Mouse (Mus musculus): ENCODE data around the gene Col11a1. TPM values are rescaled to one million over a fixed set of nuclear protein-coding genes. Genes with fewer than 3 reads are reported as not detected.

Col11a1 gene
- total and polyA plus RNA-seq, 2 experiments: not detected

DNA sequence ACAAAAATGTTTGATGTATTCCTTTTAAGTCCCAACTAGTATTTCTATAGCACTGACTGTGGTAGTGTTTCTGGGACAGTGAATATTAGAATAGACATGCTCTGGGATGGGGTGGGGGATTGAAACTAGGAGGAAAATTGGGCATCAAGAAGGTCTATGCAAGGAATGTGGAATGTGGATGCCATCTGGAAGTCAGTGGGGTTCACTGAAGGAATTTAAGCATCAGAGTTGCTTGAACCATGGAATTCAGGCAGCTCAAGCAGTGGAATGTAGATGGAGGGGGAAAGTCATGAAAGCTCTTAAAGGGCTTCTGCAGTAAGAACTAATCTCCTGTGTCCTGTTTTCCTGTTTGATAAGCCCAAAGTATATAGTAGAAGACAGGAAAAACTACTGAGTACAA is 22.1 kb downstream of the Col11a1 start:
- H3K27ac ChIP-seq (replicated peaks; ENCODE audit: insufficient read depth, low read depth, low read length): no peak overlapping the region

DNA sequence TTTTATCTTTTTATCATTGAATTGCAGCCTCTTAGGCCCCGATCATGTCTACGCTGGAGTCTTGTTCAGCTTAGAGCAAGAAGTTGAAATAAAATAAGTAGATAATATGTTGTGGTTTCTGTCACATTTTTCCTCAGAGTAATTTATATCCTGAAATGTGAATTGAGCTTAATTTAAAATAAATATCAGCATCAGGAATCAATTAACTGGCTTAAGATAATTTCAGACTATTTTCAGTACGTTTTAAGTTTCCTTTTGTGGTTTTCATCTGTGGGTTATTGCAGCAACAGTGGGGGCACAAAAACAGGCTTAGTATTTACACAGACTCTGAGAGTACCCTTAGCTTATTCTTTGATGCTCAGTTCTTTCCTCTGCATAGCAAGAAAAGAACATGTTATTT is 23.2 kb downstream of the Col11a1 start:
- Histone ChIP-seq H3K36me3 (ENCODE audit: control insufficient read depth, insufficient read depth, low read length) (no peaks in the 10 kb centered on the region), H3K4me1 (ENCODE audit: control insufficient read depth, insufficient read depth, low read length) (no peaks in the 10 kb centered on the region), H3K9ac (ENCODE audit: low read depth, low read length) (no peak overlapping the region), H3K4me3 (ENCODE audit: insufficient read depth, low read depth, low read length) (no peak overlapping the region), H3K27ac (replicated peaks; ENCODE audit: insufficient read depth, low read depth, low read length) (no peak overlapping the region), H3K79me2 (ENCODE audit: control insufficient read depth, insufficient read depth, low read length) (no peaks in the 10 kb centered on the region), H3K27me3 (ENCODE audit: control insufficient read depth, insufficient read depth, low read length) (no peaks in the 10 kb centered on the region)
- WGBS: 76% methylated on average over 3 of the region's 3 CpGs
- TF ChIP-seq POLR2A (IDR thresholded peaks at IDR 0.05; ENCODE audit: extremely low read depth, insufficient read depth, low read length) (no peak), CTCF (IDR thresholded peaks at IDR 0.05; ENCODE audit: low read depth, low read length) (no peak)
- DNase-seq (ENCODE audit: extremely low read depth, low read depth, low spot score): no peak

More for the DNA sequence above, 22.1 kb downstream of the Col11a1 start:
- Histone ChIP-seq H3K9ac (ENCODE audit: low read depth, low read length) (no peak overlapping the region), H3K79me2 (ENCODE audit: control insufficient read depth, insufficient read depth, low read length) (no peaks in the 10 kb centered on the region), H3K27me3 (ENCODE audit: control insufficient read depth, insufficient read depth, low read length) (no peaks in the 10 kb centered on the region), H3K36me3 (ENCODE audit: control insufficient read depth, insufficient read depth, low read length) (no peaks in the 10 kb centered on the region), H3K4me1 (ENCODE audit: control insufficient read depth, insufficient read depth, low read length) (no peaks in the 10 kb centered on the region), H3K4me3 (ENCODE audit: insufficient read depth, low read depth, low read length) (no peak overlapping the region)
- DNase-seq (ENCODE audit: extremely low read depth, low read depth, low spot score): no peak
- TF ChIP-seq CTCF (IDR thresholded peaks at IDR 0.05; ENCODE audit: low read depth, low read length) (no peak), POLR2A (IDR thresholded peaks at IDR 0.05; ENCODE audit: extremely low read depth, insufficient read depth, low read length) (no peak)

DNA sequence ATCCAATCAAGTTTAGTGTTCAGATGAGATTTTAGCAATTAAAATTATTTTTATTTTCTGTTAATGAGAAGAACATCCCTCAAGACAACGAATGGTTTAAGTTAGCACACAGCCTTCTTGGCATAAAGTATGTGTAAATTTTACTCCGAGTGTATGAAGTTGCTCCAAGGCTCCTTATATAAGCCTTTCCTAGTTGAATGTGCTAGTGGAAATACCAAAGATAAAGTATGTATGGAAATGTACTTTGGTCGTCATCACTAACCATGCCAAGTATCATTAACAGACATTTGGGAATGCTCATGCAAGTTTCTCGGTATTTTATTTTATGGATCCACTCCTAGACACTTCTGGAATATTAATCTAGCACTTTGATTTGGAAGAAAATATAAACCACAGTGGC is 34.8 kb downstream of the Col11a1 start:
- no peaks in the 10 kb centered on the region for H3K4me1 ChIP-seq (ENCODE audit: control insufficient read depth, insufficient read depth, low read length)
- TF ChIP-seq POLR2A (IDR thresholded peaks at IDR 0.05; ENCODE audit: extremely low read depth, insufficient read depth, low read length) (no peak), CTCF (IDR thresholded peaks at IDR 0.05; ENCODE audit: low read depth, low read length) (no peak)
- no peak for DNase-seq (ENCODE audit: extremely low read depth, low read depth, low spot score)
- WGBS: 78% methylated on average over 4 of the region's 4 CpGs
- H3K79me2 ChIP-seq (ENCODE audit: control insufficient read depth, insufficient read depth, low read length): no peaks in the 10 kb centered on the region
- no peaks in the 10 kb centered on the region for H3K27me3 ChIP-seq (ENCODE audit: control insufficient read depth, insufficient read depth, low read length)
- no peak overlapping the region for H3K4me3 ChIP-seq (ENCODE audit: insufficient read depth, low read depth, low read length)
- H3K36me3 ChIP-seq (ENCODE audit: control insufficient read depth, insufficient read depth, low read length): no peaks in the 10 kb centered on the region
- no peak overlapping the region for H3K27ac ChIP-seq (replicated peaks; ENCODE audit: insufficient read depth, low read depth, low read length)
- no peak overlapping the region for H3K9ac ChIP-seq (ENCODE audit: low read depth, low read length)

DNA sequence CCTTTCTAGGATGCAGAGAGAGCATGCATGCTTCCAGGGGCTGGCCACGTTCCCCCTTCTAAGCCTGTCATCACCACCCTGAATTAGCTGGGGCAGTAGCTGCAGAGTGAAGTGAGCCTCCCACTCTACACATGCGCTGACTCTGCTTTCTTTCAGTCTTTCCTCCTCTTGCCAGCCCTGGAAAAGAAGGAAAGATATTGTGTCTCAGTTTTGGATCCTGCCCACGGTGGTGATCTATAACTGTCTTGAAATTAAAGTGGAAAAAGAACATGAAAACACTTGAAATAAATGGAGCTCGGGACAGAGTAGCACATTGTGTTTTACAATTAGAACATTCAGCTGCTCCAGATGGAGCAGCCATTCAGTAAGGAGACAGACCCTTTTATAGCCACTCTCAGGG is 35.2 kb downstream of the Col11a1 start:
- Histone ChIP-seq H3K4me3 (ENCODE audit: insufficient read depth, low read depth, low read length) (no peak overlapping the region), H3K4me1 (ENCODE audit: control insufficient read depth, insufficient read depth, low read length) (no peaks in the 10 kb centered on the region), H3K79me2 (ENCODE audit: control insufficient read depth, insufficient read depth, low read length) (no peaks in the 10 kb centered on the region), H3K9ac (ENCODE audit: low read depth, low read length) (no peak overlapping the region), H3K27ac (replicated peaks; ENCODE audit: insufficient read depth, low read depth, low read length) (no peak overlapping the region), H3K27me3 (ENCODE audit: control insufficient read depth, insufficient read depth, low read length) (no peaks in the 10 kb centered on the region), H3K36me3 (ENCODE audit: control insufficient read depth, insufficient read depth, low read length) (no peaks in the 10 kb centered on the region)
- no peak for DNase-seq (ENCODE audit: extremely low read depth, low read depth, low spot score)
- TF ChIP-seq CTCF (IDR thresholded peaks at IDR 0.05; ENCODE audit: low read depth, low read length) (no peak), POLR2A (IDR thresholded peaks at IDR 0.05; ENCODE audit: extremely low read depth, insufficient read depth, low read length) (no peak)
- WGBS: 62% methylated on average over 4 of the region's 4 CpGs

DNA sequence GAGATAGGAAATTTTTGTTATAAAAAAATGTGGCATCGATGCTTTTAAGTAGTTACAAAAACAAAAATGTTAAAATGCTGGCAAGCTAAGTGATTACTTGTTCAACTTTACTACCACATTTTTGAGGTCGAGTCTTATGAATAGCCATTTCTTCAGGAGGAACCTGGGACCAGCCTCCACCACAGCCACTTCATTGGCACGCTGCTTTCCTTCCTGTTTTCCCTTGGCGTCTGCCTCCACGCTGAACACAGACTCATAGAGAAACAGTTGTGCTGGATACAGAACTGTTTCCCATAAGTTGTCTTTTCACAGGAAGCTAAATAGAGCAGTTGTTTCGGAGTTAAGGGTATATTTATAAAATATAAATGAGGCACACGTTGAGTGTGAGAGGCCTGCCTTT is 69.0 kb downstream of the Col11a1 start:
- H3K9ac ChIP-seq (ENCODE audit: low read depth, low read length): no peak overlapping the region
- DNase-seq (ENCODE audit: extremely low read depth, low read depth, low spot score): no peak
- H3K79me2 ChIP-seq (ENCODE audit: control insufficient read depth, insufficient read depth, low read length): no peaks in the 10 kb centered on the region
- no peaks in the 10 kb centered on the region for H3K4me1 ChIP-seq (ENCODE audit: control insufficient read depth, insufficient read depth, low read length)
- 69% methylated on average over 7 of the region's 7 CpGs for WGBS
- TF ChIP-seq CTCF (IDR thresholded peaks at IDR 0.05; ENCODE audit: low read depth, low read length) (no peak), POLR2A (IDR thresholded peaks at IDR 0.05; ENCODE audit: extremely low read depth, insufficient read depth, low read length) (no peak)
- no peaks in the 10 kb centered on the region for H3K36me3 ChIP-seq (ENCODE audit: control insufficient read depth, insufficient read depth, low read length)
- H3K4me3 ChIP-seq (ENCODE audit: insufficient read depth, low read depth, low read length): no peak overlapping the region
- H3K27me3 ChIP-seq (ENCODE audit: control insufficient read depth, insufficient read depth, low read length): no peaks in the 10 kb centered on the region
- no peak overlapping the region for H3K27ac ChIP-seq (replicated peaks; ENCODE audit: insufficient read depth, low read depth, low read length)

DNA sequence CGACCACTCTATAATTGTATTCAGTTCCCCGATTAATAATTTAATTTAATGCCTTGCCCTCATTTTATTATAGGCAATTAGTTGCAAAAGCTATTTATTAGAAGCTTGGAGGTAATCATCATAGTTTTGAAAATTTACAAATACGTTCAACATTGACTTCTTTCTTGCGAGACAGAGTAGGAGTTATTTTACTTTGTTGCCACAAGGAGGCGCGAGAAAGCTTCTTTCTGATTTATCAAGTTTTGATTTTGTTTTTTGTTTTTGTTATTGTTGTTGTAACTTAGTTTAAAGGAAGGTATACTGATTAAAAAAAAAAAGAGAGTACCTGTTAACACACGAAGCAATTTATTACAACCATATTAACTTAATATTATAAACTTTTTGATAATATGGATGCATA is 76.8 kb downstream of the Col11a1 start:
- Histone ChIP-seq H3K27ac (replicated peaks; ENCODE audit: insufficient read depth, low read depth, low read length) (no peak overlapping the region), H3K36me3 (ENCODE audit: control insufficient read depth, insufficient read depth, low read length) (no peaks in the 10 kb centered on the region), H3K4me3 (ENCODE audit: insufficient read depth, low read depth, low read length) (no peak overlapping the region), H3K4me1 (ENCODE audit: control insufficient read depth, insufficient read depth, low read length) (no peaks in the 10 kb centered on the region), H3K27me3 (ENCODE audit: control insufficient read depth, insufficient read depth, low read length) (no peaks in the 10 kb centered on the region), H3K9ac (ENCODE audit: low read depth, low read length) (no peak overlapping the region), H3K79me2 (ENCODE audit: control insufficient read depth, insufficient read depth, low read length) (no peaks in the 10 kb centered on the region)
- 21% methylated on average over 7 of the region's 7 CpGs for WGBS
- no peak for TF ChIP-seq CTCF (IDR thresholded peaks at IDR 0.05; ENCODE audit: low read depth, low read length)
- TF ChIP-seq POLR2A (IDR thresholded peaks at IDR 0.05; ENCODE audit: extremely low read depth, insufficient read depth, low read length): no peak
- peak; percentile 16 for DNase-seq (ENCODE audit: extremely low read depth, low read depth, low spot score)
